Mouse (Mus musculus) thymus, adult 2 months (tissue): ENCODE results near the gene Rad17.

Source experiments
- CTCF ChIP-seq: fragments of 200-500 bp; IDR thresholded peaks from 2 replicates; pipeline ENCODE4 v1.5.1; 2012; ENCODE audit warnings: mild to moderate bottlenecking, control low read depth, low read length, moderate library complexity, borderline replicate concordance; ENCODE audit not compliant: control insufficient read depth, poor library complexity, insufficient read depth; ENCODE audit errors: extremely low read depth
- POLR2A ChIP-seq: fragments of 200-500 bp; IDR thresholded peaks from 2 replicates; pipeline ENCODE4 v1.6.1; 2012; ENCODE audit warnings: mild to moderate bottlenecking, low read length, control low read depth, moderate library complexity; ENCODE audit not compliant: control insufficient read depth, poor library complexity, insufficient read depth; ENCODE audit errors: extremely low read depth

GRCm38 (mm10) chr13:100570713-100571112 lies 80.1 kb downstream of the Rad17 start:
- TF ChIP-seq POLR2A (no peak), CTCF (no peak)
